Comparison of ENCODE assay signal across 8 mouse cellular contexts in the genomic region with DNA sequence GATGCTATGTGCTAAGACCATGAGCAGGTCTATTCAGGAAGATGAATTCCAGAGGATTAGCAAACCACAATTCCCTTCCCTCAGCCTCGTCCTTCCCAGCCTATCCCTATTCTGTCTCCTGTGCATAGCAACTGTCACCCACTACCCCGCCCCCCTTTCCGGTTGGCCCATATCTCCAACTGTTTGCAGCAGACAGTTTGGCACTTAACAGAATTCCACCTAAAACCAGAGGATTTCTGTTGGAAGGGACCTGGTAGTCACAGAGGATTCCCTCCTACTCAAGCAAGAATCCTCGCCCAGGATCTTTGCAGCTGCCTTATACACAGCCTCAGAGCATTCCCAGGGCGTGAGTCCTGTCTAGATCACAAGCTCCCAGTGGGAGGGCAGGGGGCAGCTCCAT. TPM values are rescaled to one million over a fixed set of nuclear protein-coding genes. Genes with fewer than 3 reads are reported as not detected.
DNase-seq lines count a peak whose midpoint lies in the region; ATAC-seq and TF ChIP-seq lines count a peak whose summit lies in the region.

No protein-coding gene starts in this region.

- H3K4me1 ChIP-seq in kidney, adult 2 months (ENCODE audit: control insufficient read depth, insufficient read depth, low read length): peaks cover 12% of the 10 kb centered on the region
- H3K4me1 ChIP-seq in intestine, embryonic 16.5 days (ENCODE audit: control insufficient read depth, insufficient read depth, low read length): peaks cover 25% of the 10 kb centered on the region
- no peaks in the 10 kb centered on the region for H3K4me1 ChIP-seq in hindbrain, postnatal 0 days (ENCODE audit: insufficient read depth, low read length)

- DNase-seq in kidney, adult 2 months: peak; percentile 76
- DNase-seq in kidney, adult 11 months: no peak
- peak; percentile 44 for DNase-seq in urinary bladder, postnatal 14 days (ENCODE audit: low spot score)
- no peak for DNase-seq in urinary bladder, postnatal 25 days (ENCODE audit: low spot score)
- peak; percentile 64 for DNase-seq in testis, postnatal 10 days (ENCODE audit: low spot score)
- no peak for DNase-seq in ovary, adult 18-20 months (ENCODE audit: low spot score)
- DNase-seq in hindbrain, postnatal 0 days (ENCODE audit: low spot score): no peak

- H3K9ac ChIP-seq in intestine, embryonic 16.5 days (ENCODE audit: low read depth, low read length): no peak overlapping the region
- H3K9ac ChIP-seq in hindbrain, postnatal 0 days (replicated peaks; ENCODE audit: low read length): no peak overlapping the region

- no peak for TF ChIP-seq CTCF in kidney, adult 2 months (conservative IDR thresholded peaks at IDR 0.05; ENCODE audit: insufficient read depth, insufficient read length, low read depth, low read length)
- no peak for TF ChIP-seq CTCF in hindbrain, postnatal 0 days (IDR thresholded peaks at IDR 0.05; ENCODE audit: low read depth)

- no peak overlapping the region for H3K4me3 ChIP-seq in kidney, adult 2 months (ENCODE audit: insufficient read depth, low read depth, low read length)
- H3K4me3 ChIP-seq in intestine, embryonic 16.5 days (ENCODE audit: low read length): no peak overlapping the region
- H3K4me3 ChIP-seq in hindbrain, postnatal 0 days (ENCODE audit: low read length): no peak overlapping the region

- H3K27ac ChIP-seq in kidney, adult 2 months (ENCODE audit: insufficient read depth, low read depth, low read length): peak overlapping the region; percentile 64
- no peak overlapping the region for H3K27ac ChIP-seq in intestine, embryonic 16.5 days (ENCODE audit: low read length)
- H3K27ac ChIP-seq in hindbrain, postnatal 0 days: no peak overlapping the region

- H3K4me2 ChIP-seq in intestine, embryonic 16.5 days (ENCODE audit: low read depth, low read length): no peak overlapping the region
- no peak overlapping the region for H3K4me2 ChIP-seq in hindbrain, postnatal 0 days (ENCODE audit: low read depth, low read length)

- WGBS in kidney, adult 2 months: 70% methylated on average over 5 of the region's 5 CpGs
- WGBS in intestine, embryonic 16.5 days: 38% methylated on average over 5 of the region's 5 CpGs
- 54% methylated on average over 5 of the region's 5 CpGs for WGBS in hindbrain, postnatal 0 days

- H3K27me3 ChIP-seq in kidney, adult 2 months (replicated peaks; ENCODE audit: control insufficient read depth, insufficient read depth, low read length): no peaks in the 10 kb centered on the region
- H3K27me3 ChIP-seq in intestine, embryonic 16.5 days (replicated peaks; ENCODE audit: control insufficient read depth, insufficient read depth, low read length): no peaks in the 10 kb centered on the region
- no peaks in the 10 kb centered on the region for H3K27me3 ChIP-seq in hindbrain, postnatal 0 days (ENCODE audit: insufficient read depth, low read length)

- no peaks in the 10 kb centered on the region for H3K9me3 ChIP-seq in intestine, embryonic 16.5 days (ENCODE audit: control insufficient read depth, low read length)
- H3K9me3 ChIP-seq in hindbrain, postnatal 0 days (ENCODE audit: low read length): no peaks in the 10 kb centered on the region

- peak; percentile 37; the same call in 1 of the 2 replicates for ATAC-seq in intestine, embryonic 16.5 days
- ATAC-seq in hindbrain, postnatal 0 days: no peak

- no peak for TF ChIP-seq POLR2A in kidney, adult 2 months (IDR thresholded peaks at IDR 0.05; ENCODE audit: low read depth, low read length)

- H3K36me3 ChIP-seq in kidney, adult 2 months (ENCODE audit: control insufficient read depth, insufficient read depth, low read length): no peaks in the 10 kb centered on the region
- H3K36me3 ChIP-seq in intestine, embryonic 16.5 days (ENCODE audit: control insufficient read depth, insufficient read depth, low read length): no peaks in the 10 kb centered on the region
- H3K36me3 ChIP-seq in hindbrain, postnatal 0 days (ENCODE audit: insufficient read depth, low read length): no peaks in the 10 kb centered on the region

RNA-seq across cellular contexts. Expression of a gene that starts 4.4 kb away (rescaled TPM):
- 176 and 192 TPM in 2 replicates for polyA plus RNA-seq in kidney, adult 2 months (2012; rRNA removed)
- 159 and 162 TPM in 2 replicates for polyA plus RNA-seq in intestine, embryonic 16.5 days (2015; fragmentation: Nextera tagmentation; extraction: Ambion mirVana)
- total RNA-seq in hindbrain, postnatal 0 days (2014; rRNA removed): 70.6 and 72.7 TPM in 2 replicates
- 128 and 134 TPM in 2 replicates for polyA plus RNA-seq in hindbrain, postnatal 0 days (2015; fragmentation: Nextera tagmentation; extraction: Ambion mirVana)

RNA-seq across cellular contexts. Expression of a gene that starts 9.1 kb away (rescaled TPM):
- 48.7 and 60.1 TPM in 2 replicates for polyA plus RNA-seq in kidney, adult 2 months (2012; rRNA removed)
- 17.3 and 17.8 TPM in 2 replicates for polyA plus RNA-seq in intestine, embryonic 16.5 days (2015; fragmentation: Nextera tagmentation; extraction: Ambion mirVana)
- 4.6 and 20.0 TPM in 2 replicates for total RNA-seq in hindbrain, postnatal 0 days (2014; rRNA removed)
- polyA plus RNA-seq in hindbrain, postnatal 0 days (2015; fragmentation: Nextera tagmentation; extraction: Ambion mirVana): 11.9 and 12.9 TPM in 2 replicates

RNA-seq across cellular contexts. Expression of a gene that starts 15.9 kb away (rescaled TPM):
- polyA plus RNA-seq in kidney, adult 2 months (2012; rRNA removed): 171 and 189 TPM in 2 replicates
- 16.4 and 18.0 TPM in 2 replicates for polyA plus RNA-seq in intestine, embryonic 16.5 days (2015; fragmentation: Nextera tagmentation; extraction: Ambion mirVana)
- total RNA-seq in hindbrain, postnatal 0 days (2014; rRNA removed): 23.6 and 35.3 TPM in 2 replicates
- 12.2 and 15.3 TPM in 2 replicates for polyA plus RNA-seq in hindbrain, postnatal 0 days (2015; fragmentation: Nextera tagmentation; extraction: Ambion mirVana)

RNA-seq across cellular contexts. Expression of a gene that starts 19.4 kb away (rescaled TPM):
- 368 and 453 TPM in 2 replicates for polyA plus RNA-seq in kidney, adult 2 months (2012; rRNA removed)
- polyA plus RNA-seq in intestine, embryonic 16.5 days (2015; fragmentation: Nextera tagmentation; extraction: Ambion mirVana): 251 and 269 TPM in 2 replicates
- total RNA-seq in hindbrain, postnatal 0 days (2014; rRNA removed): 7.2 and 17.4 TPM in 2 replicates
- 34.3 and 39.6 TPM in 2 replicates for polyA plus RNA-seq in hindbrain, postnatal 0 days (2015; fragmentation: Nextera tagmentation; extraction: Ambion mirVana)

RNA-seq across cellular contexts. Expression of a gene that starts 24.0 kb away (rescaled TPM):
- polyA plus RNA-seq in kidney, adult 2 months (2012; rRNA removed): 15.1 and 15.2 TPM in 2 replicates
- 27.6 and 27.7 TPM in 2 replicates for polyA plus RNA-seq in intestine, embryonic 16.5 days (2015; fragmentation: Nextera tagmentation; extraction: Ambion mirVana)
- 8.7 and 12.3 TPM in 2 replicates for total RNA-seq in hindbrain, postnatal 0 days (2014; rRNA removed)
- 15.2 and 15.9 TPM in 2 replicates for polyA plus RNA-seq in hindbrain, postnatal 0 days (2015; fragmentation: Nextera tagmentation; extraction: Ambion mirVana)

Comparison
In these comparisons a context has a peak if more than half of its experiments do, and no peak if none do; other contexts are left out.
1. DNase-seq: peak in kidney, adult 2 months (single experiment), urinary bladder, postnatal 14 days (single experiment) and testis, postnatal 10 days (single experiment); none in kidney, adult 11 months (single experiment), urinary bladder, postnatal 25 days (single experiment), ovary, adult 18-20 months (single experiment) and hindbrain, postnatal 0 days (single experiment).